Mouse (Mus musculus) liver, embryonic 11.5 days (tissue): ENCODE measurements around the gene Pin1. TPM values are rescaled to one million over a fixed set of nuclear protein-coding genes. Genes with fewer than 3 reads are reported as not detected.
A peak's percentile ranks its signal among the peaks of the same experiment; 100 is the strongest.

Source experiments
- ATAC-seq: fragments of 200-750 bp; cut with Nextera tagmentation; replicated peaks from 2 replicates; pipeline ENCODE4 v1.8.0; 2017; ENCODE audit warnings: moderate number of reproducible peaks, mild to moderate bottlenecking, moderate TSS enrichment, moderate library complexity; ENCODE audit not compliant: low FRiP score
- DNase-seq: peaks from one replicate; pipeline ENCODE4 v3.0.0-alpha.2; 2017; ENCODE audit warnings: low spot score
- H3K27ac ChIP-seq: fragments of 300-500 bp; sonication (generic); 2 replicates; pipeline ENCODE4 v1.5.1; 2014; ENCODE audit warnings: mild to moderate bottlenecking, low read depth, low read length, control low read depth
- H3K27me3 ChIP-seq: fragments of 300-500 bp; sonication (generic); replicated peaks from 2 replicates; pipeline ENCODE4 v1.6.1; 2014; ENCODE audit warnings: low read length, mixed read lengths; ENCODE audit not compliant: control insufficient read depth, insufficient read depth
- H3K36me3 ChIP-seq: fragments of 300-500 bp; sonication (generic); 2 replicates; pipeline ENCODE4 v1.6.1; 2014; ENCODE audit warnings: mild to moderate bottlenecking, low read length, moderate library complexity, mixed read lengths; ENCODE audit not compliant: control insufficient read depth, insufficient read depth
- H3K4me1 ChIP-seq: fragments of 300-500 bp; sonication (generic); replicated peaks from 2 replicates; pipeline ENCODE4 v1.6.1; 2014; ENCODE audit warnings: low read length, mixed read lengths; ENCODE audit not compliant: control insufficient read depth, insufficient read depth
- H3K4me2 ChIP-seq: fragments of 300-500 bp; sonication (generic); 2 replicates; pipeline ENCODE4 v1.6.1; 2014; ENCODE audit warnings: mild to moderate bottlenecking, control low read depth, moderate library complexity
- H3K4me3 ChIP-seq: fragments of 300-500 bp; sonication (generic); 2 replicates; pipeline ENCODE4 v1.5.1; 2014; ENCODE audit warnings: low read depth, low read length, control low read depth
- H3K9ac ChIP-seq: fragments of 300-500 bp; sonication (generic); 2 replicates; pipeline ENCODE4 v1.6.1; 2014; ENCODE audit warnings: low read depth, low read length, control low read depth
- H3K9me3 ChIP-seq: fragments of 300-500 bp; sonication (generic); 2 replicates; pipeline ENCODE4 v1.6.1; 2016; ENCODE audit warnings: low read length, inconsistent platforms, mixed read lengths; ENCODE audit not compliant: control insufficient read depth
- WGBS: fragments of 180-500 bp; shearing (Covaris S2); extraction: QIAGEN DNeasy Blood & Tissue Kit; methylation state at CpG from one replicate; pipeline ENCODE4 v1.1.7; 2014; 5-methylcytosine and 5-hydroxymethylcytosine counted together
- polyA plus RNA-seq: library from polyadenylated mRNA; unstranded; fragments of >200 nt; fragmentation: Nextera tagmentation; extraction: Ambion mirVana; gene quantifications from 2 replicates; pipeline ENCODE4 v1.2.1, GENCODE M21; 2014

Gene Pin1
- polyA plus RNA-seq, 1 experiment from 2014 or later: 58.8 TPM

- ATAC-seq: peak; percentile 53
- peak within 1 kb of the TSS; percentile 96 for H3K4me3 ChIP-seq
- no peaks in the 10 kb centered on the region for H3K27me3 ChIP-seq
- no peaks in the 10 kb centered on the region for H3K9me3 ChIP-seq
- H3K4me2 ChIP-seq: peak within 1 kb of the TSS; percentile 79
- peak within 1 kb of the TSS; percentile 86 for H3K9ac ChIP-seq
- WGBS: under 1% methylated on average over 43 of the region's 43 CpGs
- peak within 1 kb of the TSS; percentile 82 for H3K27ac ChIP-seq
- peaks cover 9% of the 10 kb centered on the region for H3K4me1 ChIP-seq
- H3K36me3 ChIP-seq: peaks cover 7% of the 10 kb centered on the region; the same call in 1 of the 2 replicates
- peak; percentile 79 for DNase-seq
Observed at GRCm38 (mm10) chr9:20644360-20645081, 7.4 kb upstream of the Pin1 start, which contains the start of gene Fbxl12. Gene Fbxl12 (minus strand): TSS chr9:20644767.

GRCm38 (mm10) chr9:20645121-20645520 is 6.8 kb upstream of the Pin1 start:
- Histone ChIP-seq H3K4me2 (peak overlapping the region; percentile 79), H3K9ac (peak overlapping the region; percentile 86), H3K27me3 (no peaks in the 10 kb centered on the region), H3K9me3 (no peaks in the 10 kb centered on the region), H3K4me1 (peaks cover 9% of the 10 kb centered on the region), H3K36me3 (peaks cover 7% of the 10 kb centered on the region; the same call in 1 of the 2 replicates), H3K4me3 (peak overlapping the region; percentile 96), H3K27ac (peak overlapping the region; percentile 82)
- DNase-seq (peak; percentile 52), ATAC-seq (no peak)
- WGBS: 4% methylated on average over 17 of the region's 17 CpGs

- Histone ChIP-seq H3K4me2 (peak overlapping the region; percentile 72), H3K4me3 (peak overlapping the region; percentile 94), H3K36me3 (peaks cover 30% of the 10 kb centered on the region), H3K9ac (peak overlapping the region; percentile 91), H3K27me3 (no peaks in the 10 kb centered on the region), H3K4me1 (peaks cover 17% of the 10 kb centered on the region), H3K27ac (no peak overlapping the region), H3K9me3 (no peaks in the 10 kb centered on the region)
- DNase-seq (no peak), ATAC-seq (peak; percentile 11)
- WGBS: under 1% methylated on average over 25 of the region's 25 CpGs
Observed at GRCm38 (mm10) chr9:20652260-20652658, 364 bp downstream of the Pin1 start.

- H3K4me3 ChIP-seq: peak overlapping the region; percentile 94
- no peak overlapping the region for H3K9ac ChIP-seq
- H3K4me2 ChIP-seq: peak overlapping the region; percentile 72
- H3K27me3 ChIP-seq: no peaks in the 10 kb centered on the region
- H3K27ac ChIP-seq: no peak overlapping the region
- ATAC-seq: no peak
- 89% methylated on average over 3 of the region's 3 CpGs for WGBS
- DNase-seq: no peak
- H3K36me3 ChIP-seq: peaks cover 39% of the 10 kb centered on the region
- H3K4me1 ChIP-seq: peaks cover 17% of the 10 kb centered on the region
- H3K9me3 ChIP-seq: no peaks in the 10 kb centered on the region
Observed at GRCm38 (mm10) chr9:20653859-20654258, 2.0 kb downstream of the Pin1 start.

GRCm38 (mm10) chr9:20657546-20657945 is 5.7 kb downstream of the Pin1 start:
- DNase-seq (no peak), ATAC-seq (no peak)
- Histone ChIP-seq H3K36me3 (peaks cover 64% of the 10 kb centered on the region), H3K9me3 (no peaks in the 10 kb centered on the region), H3K27ac (no peak overlapping the region), H3K4me3 (no peak overlapping the region), H3K4me1 (peaks cover 6% of the 10 kb centered on the region), H3K9ac (no peak overlapping the region), H3K4me2 (no peak overlapping the region), H3K27me3 (no peaks in the 10 kb centered on the region)
- WGBS: 96% methylated on average over 3 of the region's 3 CpGs

GRCm38 (mm10) chr9:20662325-20662724 is 10.4 kb downstream of the Pin1 start:
- ATAC-seq (no peak), DNase-seq (no peak)
- Histone ChIP-seq H3K9ac (no peak overlapping the region), H3K4me2 (no peak overlapping the region), H3K9me3 (no peaks in the 10 kb centered on the region), H3K27me3 (no peaks in the 10 kb centered on the region), H3K4me1 (peaks cover 11% of the 10 kb centered on the region), H3K36me3 (peaks cover 59% of the 10 kb centered on the region), H3K27ac (no peak overlapping the region), H3K4me3 (no peak overlapping the region)
- WGBS: 61% methylated on average over 3 of the region's 3 CpGs

- no peak for ATAC-seq
Observed at GRCm38 (mm10) chr9:20662874-20663273, 11.0 kb downstream of the Pin1 start.

DNA sequence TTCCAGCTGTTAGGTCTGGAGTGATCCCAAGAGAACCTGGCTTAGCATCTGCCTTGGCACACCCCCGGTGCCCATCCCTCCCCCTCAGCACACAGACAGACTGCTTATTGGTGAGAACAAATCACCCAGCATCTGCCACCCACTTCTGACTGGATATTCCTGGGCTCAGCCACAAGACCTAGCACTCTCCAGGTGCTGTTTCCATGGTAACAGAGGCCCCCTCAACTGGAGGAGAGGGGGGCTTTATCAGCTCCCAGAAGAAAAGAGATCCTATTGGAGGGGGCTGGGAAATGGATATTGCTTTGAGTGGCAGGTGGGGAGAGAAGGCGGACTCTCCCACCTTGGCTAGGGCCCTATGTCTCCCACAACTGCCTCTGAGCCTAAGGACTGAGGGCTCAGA is 12.1 kb downstream of the Pin1 start:
- Histone ChIP-seq H3K9me3 (no peaks in the 10 kb centered on the region), H3K27me3 (no peaks in the 10 kb centered on the region), H3K4me2 (no peak overlapping the region), H3K4me3 (no peak overlapping the region), H3K4me1 (peaks cover 11% of the 10 kb centered on the region), H3K27ac (no peak overlapping the region), H3K36me3 (peaks cover 47% of the 10 kb centered on the region), H3K9ac (no peak overlapping the region)
- 91% methylated on average over 2 of the region's 2 CpGs for WGBS
- DNase-seq: no peak
- no peak for ATAC-seq

More at GRCm38 (mm10) chr9:20662874-20663273, 11.0 kb downstream of the Pin1 start:
- Histone ChIP-seq H3K27me3 (no peaks in the 10 kb centered on the region), H3K27ac (no peak overlapping the region), H3K4me3 (no peak overlapping the region), H3K4me2 (no peak overlapping the region), H3K9me3 (no peaks in the 10 kb centered on the region), H3K36me3 (peaks cover 54% of the 10 kb centered on the region), H3K9ac (no peak overlapping the region), H3K4me1 (peaks cover 11% of the 10 kb centered on the region)
- no peak for DNase-seq
- 93% methylated on average over 8 of the region's 8 CpGs for WGBS

- Histone ChIP-seq H3K4me2 (no peak overlapping the region), H3K36me3 (peaks cover 44% of the 10 kb centered on the region), H3K4me1 (peaks cover 11% of the 10 kb centered on the region), H3K4me3 (no peak overlapping the region), H3K27ac (no peak overlapping the region), H3K27me3 (no peaks in the 10 kb centered on the region), H3K9ac (no peak overlapping the region), H3K9me3 (no peaks in the 10 kb centered on the region)
- 79% methylated on average over 2 of the region's 2 CpGs for WGBS
- ATAC-seq (no peak), DNase-seq (no peak)
Observed at GRCm38 (mm10) chr9:20664366-20664765, 12.5 kb downstream of the Pin1 start.
